Mouse (Mus musculus): ENCODE results near the gene Spats2.

DNA sequence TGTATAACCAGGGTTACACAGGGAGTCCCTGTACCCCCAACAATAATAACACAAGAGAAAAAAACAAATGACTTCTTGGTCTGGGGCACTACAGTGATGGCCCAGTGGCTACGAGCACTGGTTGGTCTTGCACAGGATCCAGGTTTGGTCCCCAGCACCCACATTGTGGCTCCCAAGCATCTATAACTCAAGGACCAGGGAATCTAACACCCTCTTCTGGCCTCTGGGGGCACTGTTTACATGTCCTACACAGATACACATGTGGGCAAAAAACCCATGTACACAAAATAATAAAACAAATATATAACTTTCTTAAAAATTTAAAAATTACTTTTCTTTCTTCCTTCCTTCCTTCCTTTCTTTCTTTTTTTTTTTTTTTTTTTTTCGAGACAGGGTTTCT is 53.9 kb downstream of the Spats2 start:
- TF ChIP-seq POLR2A (IDR thresholded peaks at IDR 0.05; ENCODE audit: extremely low read depth, insufficient read depth, low read length) (no peak), CTCF (IDR thresholded peaks at IDR 0.05; ENCODE audit: extremely low read depth, insufficient read depth, low read length) (no peak)
